Mouse (Mus musculus) layer of hippocampus, postnatal 25 days (tissue): ENCODE results near the gene Map3k7cl. TPM values are rescaled to one million over a fixed set of nuclear protein-coding genes. Genes with fewer than 3 reads are reported as not detected.

Source experiments
- DNase-seq, 2 experiments: peaks; one replicate each; pipeline ENCODE4 v3.0.0; 2022; ENCODE audit warnings: mixed read lengths in 2 of 2, low spot score in 1 of 2; ENCODE audit errors: extremely low spot score in 1 of 2
- total RNA-seq, 2 experiments: library from RNA; stranded (reverse); gene quantifications; 2 replicates each; pipeline ENCODE4 v1.2.3; 2021

Gene Map3k7cl
- total RNA-seq = under 1 TPM; 0.59 to 0.73 TPM

DNA sequence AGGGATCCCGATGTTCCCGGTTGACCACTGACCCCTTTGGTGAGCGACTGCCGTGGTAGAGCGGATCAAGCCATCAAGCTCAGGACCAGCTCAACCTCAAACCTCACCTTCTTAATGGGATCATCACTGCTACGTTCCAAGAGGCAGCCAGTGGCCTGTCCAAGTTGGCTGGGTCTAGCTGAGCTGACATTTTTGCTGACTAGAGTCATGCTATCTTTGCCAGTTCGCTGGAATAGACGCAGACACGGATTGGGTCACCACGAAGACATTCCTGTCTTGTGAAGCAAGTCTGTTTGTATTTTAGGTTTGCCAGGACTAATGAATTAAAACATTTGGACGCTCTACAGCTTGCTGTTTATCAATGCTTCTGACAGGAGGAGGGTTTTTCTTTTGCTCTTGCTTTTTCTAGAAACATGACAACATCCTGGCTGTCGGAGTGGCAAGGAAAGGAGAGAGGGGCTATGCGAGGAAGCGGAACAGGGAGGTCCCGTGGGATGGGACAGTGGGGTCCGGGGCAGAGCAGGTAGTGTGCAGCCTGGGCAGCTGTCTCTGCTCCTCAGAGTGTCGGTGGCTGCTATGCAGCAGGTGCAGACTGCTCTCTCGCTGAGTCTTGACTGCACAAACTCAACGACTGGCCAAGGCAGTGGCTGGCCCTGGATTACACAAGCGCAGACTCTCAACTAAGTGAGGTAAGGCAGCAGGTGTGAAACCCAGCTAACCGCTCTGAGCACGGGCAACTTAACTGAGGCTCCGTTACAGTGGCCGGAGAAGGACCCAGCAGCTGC lies at the start of gene Map3k7cl:
Map3k7cl (plus strand) TSS at position 424 of the 785 bp plus-strand sequence.
- no peak for DNase-seq

DNA sequence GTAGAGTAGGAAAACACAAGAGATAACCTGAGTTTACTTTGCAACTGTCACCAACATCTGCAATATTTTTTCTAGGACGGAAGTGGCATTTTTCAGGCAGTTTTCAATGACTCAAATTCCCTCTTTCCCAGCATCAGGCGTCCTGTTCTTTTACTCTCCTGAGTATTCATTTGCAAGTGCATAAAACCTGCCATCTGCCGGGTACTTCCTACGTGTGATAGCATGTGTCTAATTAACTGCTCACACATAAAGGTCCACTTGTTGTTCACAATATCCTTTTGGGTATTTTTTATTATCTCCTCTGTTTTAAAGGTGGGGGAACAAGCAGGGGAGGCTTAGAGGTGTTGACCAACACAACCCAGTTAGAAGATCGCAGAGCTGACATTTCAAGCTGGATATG lies 41.4 kb upstream of the Map3k7cl start:
- DNase-seq = no peak

DNA sequence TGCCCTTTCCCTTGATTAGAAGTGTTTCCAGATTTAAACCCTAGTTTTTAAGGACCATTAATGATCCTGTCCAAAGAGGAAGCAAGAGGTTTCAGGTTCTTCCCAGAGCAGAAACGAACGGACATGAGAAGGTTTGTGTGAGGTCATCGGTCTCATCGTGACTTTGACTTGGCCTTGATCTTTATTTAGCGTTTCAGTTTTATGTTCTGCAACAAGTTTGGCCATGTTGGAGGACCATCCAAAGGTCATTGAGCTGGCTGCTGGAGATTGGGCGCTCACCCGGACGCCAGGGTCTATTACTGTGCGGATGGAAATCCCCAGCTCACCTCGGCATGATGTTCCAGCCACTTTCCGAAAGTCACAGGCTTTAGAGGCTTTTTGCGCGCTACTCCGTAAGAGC lies 40.8 kb upstream of the Map3k7cl start:
- no peak for DNase-seq

DNA sequence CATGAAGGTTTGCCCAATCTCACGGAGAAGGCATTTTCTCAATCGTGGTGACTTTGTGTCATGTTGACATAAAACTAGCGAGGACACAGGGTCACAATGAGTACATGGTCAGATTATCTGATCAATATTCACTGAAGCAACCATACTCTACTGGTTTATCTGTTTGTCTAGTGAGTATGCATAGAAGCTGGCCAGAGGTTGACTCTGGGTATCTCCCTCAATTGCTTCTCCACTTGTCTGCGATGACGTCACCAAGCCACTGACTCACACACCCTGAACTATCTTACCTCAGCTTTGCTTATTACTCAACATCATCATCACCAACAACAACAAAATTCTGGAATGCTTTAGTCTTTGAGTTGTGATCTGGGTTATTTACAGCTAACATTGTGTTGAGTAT lies 28.9 kb upstream of the Map3k7cl start:
- DNase-seq = no peak

DNA sequence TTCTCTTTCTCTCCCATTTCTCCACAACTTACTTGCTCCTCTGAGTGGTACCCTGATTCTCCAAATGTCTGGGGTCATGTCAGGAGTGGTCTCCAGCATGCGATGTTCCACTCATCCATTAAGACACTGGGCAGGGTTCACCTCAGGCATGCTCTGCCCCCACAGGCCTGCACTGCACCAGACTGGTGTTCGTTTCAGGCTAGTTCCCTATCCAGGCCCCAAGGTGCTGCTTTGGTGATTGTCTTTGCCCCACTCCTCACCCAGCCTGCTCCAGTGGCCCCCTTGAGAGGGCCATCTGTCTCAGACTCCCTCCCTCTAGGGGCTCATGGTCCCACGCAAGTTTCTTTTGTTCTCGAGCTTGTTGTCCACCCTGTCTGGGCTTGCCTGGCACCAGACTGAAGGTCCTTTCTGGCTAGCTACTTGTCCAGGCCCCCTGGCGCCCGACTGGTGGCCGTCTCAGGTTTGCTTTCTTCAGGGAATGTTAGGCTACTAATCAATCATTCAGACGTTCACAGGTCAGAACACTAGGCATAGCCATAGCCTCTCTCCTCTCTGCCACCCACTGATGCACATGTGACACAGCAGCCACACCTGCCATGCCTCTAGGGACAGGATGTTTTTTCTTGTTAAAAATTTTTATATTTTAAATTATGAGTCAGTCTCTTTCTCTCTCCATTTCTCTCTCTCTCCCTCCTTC lies 25.4 kb upstream of the Map3k7cl start:
- no peak for DNase-seq

DNA sequence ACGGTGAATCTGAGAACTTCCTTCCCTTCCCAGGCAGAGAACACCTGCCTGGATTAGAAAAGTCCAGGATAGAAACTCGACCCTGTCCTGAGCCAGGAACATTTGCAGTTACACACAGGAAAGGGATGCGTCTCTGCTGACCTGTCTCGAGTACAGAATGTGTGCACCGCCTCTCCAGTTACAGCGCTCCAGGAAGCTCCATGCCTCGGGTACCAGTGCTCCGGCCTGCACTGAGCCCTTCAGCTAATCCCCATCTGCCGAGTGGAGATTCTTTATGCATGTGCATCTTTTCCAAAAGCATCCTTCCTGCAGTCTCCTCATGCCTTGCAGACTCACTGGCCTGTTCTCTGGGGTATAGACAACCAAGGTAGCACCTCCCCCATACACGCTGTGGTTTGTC lies 24.4 kb upstream of the Map3k7cl start:
- no peak for DNase-seq

DNA sequence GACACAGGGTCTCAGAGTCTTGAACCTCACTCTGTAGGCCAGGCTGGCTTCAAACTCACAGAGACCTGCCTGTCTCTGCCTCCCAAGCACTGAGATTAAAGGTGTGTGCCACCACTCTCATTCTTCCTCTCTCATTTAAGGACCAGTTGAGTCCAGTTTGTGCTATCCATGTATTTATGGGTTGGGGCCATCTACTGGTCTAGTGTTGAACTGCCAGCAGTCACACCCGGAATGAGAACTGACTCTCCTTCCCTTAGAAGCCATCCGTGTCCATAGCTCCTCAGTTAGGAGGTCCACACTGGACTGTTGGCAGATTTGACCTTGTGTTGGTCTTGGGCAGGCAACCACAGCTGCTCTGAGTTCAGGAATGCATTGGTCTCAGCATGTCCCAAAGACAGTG lies 4.8 kb upstream of the Map3k7cl start:
- DNase-seq = peak in 1 of 2 experiments; percentile 26

DNA sequence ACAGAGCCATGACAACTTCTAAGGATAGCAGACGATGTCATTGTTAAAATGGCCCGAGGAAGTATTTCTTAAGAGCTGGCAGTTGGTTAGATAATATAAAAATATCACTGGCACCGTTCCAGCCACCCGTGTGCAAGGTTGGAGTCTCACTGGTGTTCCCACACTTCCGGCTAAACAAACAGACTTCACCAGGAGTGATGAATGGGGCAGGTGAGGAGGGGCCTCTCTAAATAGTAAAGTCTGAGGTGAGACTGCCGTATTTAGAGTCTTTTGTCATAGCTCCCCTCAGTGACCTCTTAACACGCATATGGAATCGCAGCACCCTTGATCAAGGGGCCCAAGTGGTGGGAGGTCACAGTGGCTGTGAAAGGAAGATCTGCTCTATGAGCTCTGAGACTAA lies 3.2 kb downstream of the Map3k7cl start:
- no peak for DNase-seq

DNA sequence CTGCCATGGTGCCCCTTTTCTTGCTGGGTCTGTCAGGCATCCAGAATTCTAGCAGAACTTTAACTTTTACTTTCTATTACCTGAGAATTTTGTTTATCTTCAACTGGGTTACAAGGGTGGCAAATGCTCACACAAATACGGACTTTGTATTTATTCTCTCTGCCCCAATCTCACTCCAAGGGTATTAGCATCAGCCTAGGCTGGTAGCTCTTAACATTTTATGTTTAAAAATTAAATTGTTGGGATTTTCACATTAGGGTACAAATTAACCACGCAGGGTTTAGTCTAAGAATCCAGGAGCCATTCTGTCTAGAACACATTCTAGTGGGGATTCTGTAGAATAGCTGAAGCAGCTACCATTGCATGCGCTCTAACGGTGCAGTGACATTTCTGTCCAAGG lies 8.4 kb downstream of the Map3k7cl start:
- DNase-seq = no peak

DNA sequence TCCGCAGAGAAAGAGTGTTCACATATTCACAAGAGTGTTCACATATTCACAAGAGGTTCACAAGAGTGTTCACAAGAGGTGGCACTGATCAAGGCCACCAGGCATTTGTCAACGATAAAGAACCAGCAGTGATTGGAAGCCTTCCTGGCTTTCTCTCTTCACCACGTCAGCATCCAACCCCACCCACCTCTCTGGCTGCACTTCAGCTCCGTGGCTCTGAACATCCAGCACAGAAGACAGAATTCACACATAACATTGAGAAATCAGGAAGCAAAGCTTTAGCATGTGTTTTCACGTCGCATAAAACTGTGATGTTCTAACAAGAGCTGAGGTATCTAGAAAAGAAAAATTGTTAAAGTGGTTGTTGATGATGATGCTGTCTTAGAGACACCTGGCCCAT lies 10.4 kb downstream of the Map3k7cl start:
- no peak for DNase-seq

DNA sequence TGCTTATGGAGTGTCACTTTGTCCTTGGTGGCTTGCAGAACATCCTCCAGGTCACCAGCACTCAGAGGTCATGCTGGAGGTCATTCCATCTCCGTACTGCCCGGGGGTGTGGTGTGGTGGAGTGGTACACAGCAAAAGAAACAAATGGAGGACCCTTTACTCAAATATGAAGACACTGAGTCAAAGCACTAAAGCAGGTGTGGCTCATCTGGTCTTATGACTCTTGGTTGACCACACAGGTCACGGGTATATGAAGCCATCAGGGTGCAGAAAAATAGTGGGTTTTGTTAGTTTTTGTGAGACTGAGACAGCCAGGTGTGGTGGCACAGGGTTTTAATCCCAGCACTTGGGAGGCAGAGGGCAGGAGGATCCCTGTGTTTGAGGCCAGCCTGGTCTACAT lies 11.4 kb downstream of the Map3k7cl start:
- no peak for DNase-seq

DNA sequence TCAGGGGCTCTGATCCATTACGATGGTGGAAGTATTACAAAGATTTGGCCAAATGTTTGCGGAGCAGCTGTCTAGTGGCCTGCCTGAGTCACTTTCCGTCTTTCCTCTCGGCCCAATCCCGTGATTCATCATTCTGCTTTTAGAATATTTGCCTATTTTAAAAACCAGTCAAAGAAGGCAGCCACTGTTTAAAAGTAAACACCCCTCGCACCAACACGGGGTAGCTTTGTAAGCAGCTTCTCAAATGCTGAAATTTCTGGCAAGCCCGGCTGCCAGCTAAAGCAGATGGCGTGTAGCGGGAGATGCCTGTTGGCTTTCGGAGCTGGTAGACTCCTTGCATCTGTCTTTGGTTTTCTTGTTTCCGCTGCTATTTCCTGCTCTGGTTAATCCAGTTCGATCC lies 14.4 kb downstream of the Map3k7cl start:
- peak; percentile 29 to 30 for DNase-seq

DNA sequence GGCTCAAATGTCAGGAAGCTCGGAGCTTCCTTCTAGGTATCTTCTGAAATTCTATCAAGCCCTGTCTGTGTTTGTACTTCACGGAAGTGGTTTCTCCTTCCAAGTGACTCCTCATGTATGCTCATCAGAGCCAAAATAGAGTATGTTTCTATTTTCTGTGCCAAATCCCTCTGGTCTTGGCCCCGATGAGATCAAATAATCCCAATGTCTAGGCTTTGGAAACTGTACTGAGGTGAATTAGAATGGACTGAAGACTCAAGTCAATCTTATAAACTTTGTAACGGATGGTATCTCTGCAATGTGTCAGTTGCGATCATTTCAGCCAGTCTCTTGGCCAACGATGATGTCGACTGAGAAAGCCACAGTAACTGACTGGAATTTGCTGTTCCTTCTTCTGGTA lies 15.1 kb downstream of the Map3k7cl start:
- DNase-seq = no peak

DNA sequence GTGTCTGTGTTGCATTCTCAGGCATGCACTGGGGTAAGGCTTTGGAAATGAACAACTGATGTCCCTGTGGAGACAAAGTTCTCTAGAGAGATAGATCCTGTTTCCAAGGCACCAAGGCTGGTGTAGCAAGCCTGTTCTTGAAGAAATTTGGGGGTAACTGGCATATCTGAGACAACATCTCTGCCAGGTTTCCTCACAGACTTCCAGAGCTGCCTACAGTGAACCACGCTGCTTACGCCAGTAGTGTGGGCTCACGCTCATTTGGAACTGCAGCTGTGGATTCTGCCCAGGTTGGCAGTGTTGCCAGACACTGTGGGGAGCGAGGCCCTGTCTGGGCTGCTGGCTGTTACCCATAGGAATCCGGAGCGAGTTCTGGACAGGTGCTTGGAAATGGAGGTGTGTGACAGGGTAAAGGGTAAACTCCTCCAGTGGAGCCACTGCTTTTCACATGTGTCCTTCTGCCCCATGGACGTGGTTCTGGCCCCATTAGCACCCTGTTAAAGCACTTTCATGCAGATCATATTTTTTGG lies 16.5 kb downstream of the Map3k7cl start:
- no peak for DNase-seq

DNA sequence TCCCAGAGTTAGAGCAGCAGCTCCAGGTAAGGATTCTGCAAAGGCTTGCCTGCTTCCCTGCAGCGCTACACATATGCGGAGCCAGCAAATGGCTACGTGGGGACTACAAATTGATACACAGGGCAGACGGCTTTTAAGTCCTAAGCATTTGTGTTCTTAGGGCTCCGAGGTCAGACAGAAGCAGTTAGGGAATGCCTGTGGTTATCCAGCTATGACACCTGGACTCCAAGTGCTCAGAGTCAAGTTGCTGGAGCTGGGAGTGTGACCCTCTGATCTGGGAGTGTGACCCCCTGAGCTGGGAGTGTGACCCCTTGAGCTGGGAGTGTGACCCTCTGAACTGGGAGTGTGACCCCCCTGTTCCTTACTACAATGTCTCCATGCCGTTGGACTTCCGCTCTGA lies 17.2 kb downstream of the Map3k7cl start:
- no peak for DNase-seq

DNA sequence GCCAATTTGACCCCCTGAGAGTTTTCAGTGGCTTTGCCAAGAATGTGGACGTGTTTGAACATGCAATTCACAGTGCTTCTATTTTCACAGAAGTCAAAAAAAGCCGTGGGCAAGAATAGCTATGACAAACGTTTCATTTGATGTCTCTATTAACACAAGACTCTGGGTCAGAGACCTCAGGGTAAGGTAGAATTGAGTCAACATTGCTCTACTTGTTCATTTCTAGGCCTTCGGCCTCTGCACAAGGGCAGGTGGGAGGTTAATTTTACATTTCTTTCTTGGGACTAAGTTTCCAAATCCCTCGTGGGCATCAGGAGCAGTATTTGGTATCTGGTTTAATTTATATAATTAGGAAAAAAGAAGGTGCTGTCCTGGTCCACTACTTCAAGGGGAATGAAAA lies 20.3 kb downstream of the Map3k7cl start:
- no peak for DNase-seq

DNA sequence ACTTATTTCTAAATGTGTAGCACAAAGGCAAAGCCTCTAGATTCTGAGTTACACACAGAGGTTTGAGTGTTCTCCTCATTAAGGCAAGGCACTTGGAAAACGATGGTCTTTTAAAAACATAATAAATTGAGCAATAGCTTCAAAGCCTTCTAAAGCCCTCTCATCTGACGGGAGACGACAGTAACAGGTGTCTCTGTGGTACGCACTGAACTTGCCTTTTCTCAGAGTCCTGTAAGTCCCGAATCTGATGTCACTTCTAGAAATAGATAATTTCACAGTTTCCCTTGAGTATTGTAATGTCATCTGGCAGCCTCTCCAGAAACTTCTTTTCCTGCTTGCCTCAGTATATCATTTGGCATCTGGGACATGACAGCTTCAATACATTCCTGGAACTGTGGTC lies 21.0 kb downstream of the Map3k7cl start:
- no peak for DNase-seq

DNA sequence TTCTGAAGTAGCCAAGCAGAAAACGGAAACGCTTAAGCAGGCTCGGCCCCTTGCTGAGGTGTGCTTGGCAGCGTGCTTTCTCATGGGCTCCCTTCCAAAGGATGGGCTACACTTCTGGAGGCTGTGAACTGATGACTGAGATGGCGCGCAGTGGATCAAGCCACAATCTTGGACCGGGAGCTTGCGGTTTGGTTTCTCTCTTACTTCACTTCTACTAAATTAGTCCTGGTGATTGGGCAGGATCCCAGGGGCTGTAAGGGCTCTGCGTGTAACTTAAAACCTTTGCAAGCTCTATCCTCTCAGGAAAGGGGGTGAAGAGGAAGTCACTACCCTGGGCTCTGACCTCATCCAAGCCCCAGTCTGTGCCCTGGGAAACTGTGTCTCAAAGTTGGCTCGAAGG lies 22.5 kb downstream of the Map3k7cl start:
- no peak for DNase-seq

DNA sequence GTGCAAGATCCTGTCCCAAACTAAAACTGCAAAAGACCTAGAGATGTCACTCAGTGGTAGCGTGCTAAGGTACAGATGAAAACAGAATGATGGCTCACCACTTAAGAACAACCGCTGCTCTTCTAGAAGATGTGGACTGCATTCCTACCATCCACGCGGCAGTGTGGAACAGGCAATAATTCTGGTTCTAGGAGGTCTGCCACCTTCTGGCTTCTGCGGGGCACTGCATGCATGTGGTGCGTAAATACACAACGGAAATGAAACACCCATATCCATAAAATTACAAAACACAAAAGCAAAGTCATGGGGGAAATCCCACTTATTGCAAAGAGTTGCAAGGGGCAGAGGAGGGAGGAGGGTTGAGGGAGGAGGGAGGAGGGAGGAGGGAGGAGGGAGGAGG lies 25.8 kb downstream of the Map3k7cl start:
- DNase-seq = no peak

DNA sequence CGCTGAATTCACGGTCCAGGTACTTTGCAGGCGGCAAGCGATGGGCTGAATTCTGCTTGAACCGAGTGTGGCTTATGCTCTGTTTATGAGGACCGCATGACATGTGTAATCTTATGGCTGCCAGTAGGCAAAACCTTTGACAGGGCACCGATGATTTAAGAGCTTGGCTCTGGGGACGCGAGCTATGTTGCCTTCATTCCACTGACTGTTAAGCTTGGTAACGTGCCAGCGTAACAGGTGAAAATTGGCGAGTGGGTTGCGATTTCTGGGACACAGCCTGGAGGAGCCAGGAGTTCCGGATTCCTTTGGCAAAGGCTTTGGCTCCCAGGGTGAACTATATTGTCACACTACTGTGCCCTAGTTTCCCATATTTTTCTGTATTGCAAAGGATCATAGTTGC lies 26.3 kb downstream of the Map3k7cl start:
- no peak for DNase-seq

DNA sequence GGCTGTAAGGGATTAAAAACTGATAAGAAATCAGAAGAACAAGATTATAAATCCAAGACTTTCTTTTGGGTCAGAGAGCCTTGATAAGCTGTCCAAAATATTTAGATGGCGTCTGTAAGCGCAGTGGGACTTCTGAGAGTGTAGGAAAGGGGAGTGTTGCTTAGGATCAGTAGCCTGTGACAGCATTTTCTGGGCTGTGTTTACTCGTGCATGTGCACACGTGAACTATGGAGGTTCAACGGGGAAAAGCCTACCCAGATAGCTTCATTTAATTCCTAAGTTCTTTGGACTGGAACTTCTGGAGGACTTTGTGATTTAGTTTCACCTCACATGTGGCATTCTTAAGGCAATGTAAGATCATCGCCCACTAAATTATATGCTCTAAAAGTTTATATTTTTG lies 29.6 kb downstream of the Map3k7cl start:
- DNase-seq = no peak

DNA sequence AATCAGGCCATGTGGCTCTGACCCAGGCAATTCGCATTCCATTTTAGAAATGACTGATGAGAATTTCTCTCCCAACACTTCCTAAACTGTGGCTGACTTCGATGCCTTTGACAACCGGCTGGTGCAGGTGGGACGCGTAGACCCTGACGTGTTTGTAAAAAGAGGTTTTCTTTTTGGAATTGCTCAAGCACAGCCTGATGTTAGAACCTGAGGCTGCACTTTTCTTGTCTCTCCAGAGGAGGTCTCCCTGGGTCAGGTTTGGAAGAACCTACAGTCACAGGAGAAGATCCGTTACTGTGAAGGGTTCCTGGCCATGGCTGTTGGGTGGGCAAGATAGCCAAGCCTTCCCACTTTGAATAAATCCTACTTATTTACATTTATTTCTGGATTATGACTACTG lies 31.5 kb downstream of the Map3k7cl start:
- no peak for DNase-seq
